Mouse (Mus musculus): ENCODE measurements around the gene Gng12.

GRCm38 (mm10) chr6:66941792-66942191, 45.6 kb downstream of the Gng12 start:
- no peak for TF ChIP-seq CTCF (IDR thresholded peaks at IDR 0.05; ENCODE audit: low read depth)
- TF ChIP-seq EP300 (IDR thresholded peaks at IDR 0.05; ENCODE audit: low read depth): no peak

All from heart, postnatal 0 days (tissue).